Comparison of ENCODE assay signal across 8 mouse cellular contexts in genomic region chr2:35109141-35109923, GRCm38 (mm10). TPM values are rescaled to one million over a fixed set of nuclear protein-coding genes. Genes with fewer than 3 reads are reported as not detected.
DNase-seq lines count a peak whose midpoint lies in the region; ATAC-seq and TF ChIP-seq lines count a peak whose summit lies in the region.

Cntrl (plus strand) TSS chr2:35109492.

- no peak for TF ChIP-seq CTCF in left cerebral cortex, adult 2 months (IDR thresholded peaks at IDR 0.05)

- H3K4me1 ChIP-seq in hindbrain, embryonic 16.5 days (ENCODE audit: control insufficient read depth, insufficient read depth, low read depth, low read length) = 0 out of 2 replicates have a peak, but pooled peaks cover 3% of the 10 kb centered on the region

- H3K36me3 ChIP-seq in hindbrain, embryonic 16.5 days (ENCODE audit: control insufficient read depth, insufficient read depth, low read length) = no peaks in the 10 kb centered on the region

- intact Hi-C loops in left cerebral cortex, adult 2 months (cut with DNase I) = loop anchor here (1.0 to 5.0 kb wide), 3 partner anchors 64 to 282 kb away; partner anchors contain the start of gene Fbxw2

- H3K9ac ChIP-seq in hindbrain, embryonic 16.5 days (ENCODE audit: low read depth, low read length) = peak within 1 kb of the TSS; percentile 73

- under 1% methylated on average over 59 of the region's 62 CpGs for WGBS in hindbrain, embryonic 16.5 days

- H3K27ac ChIP-seq in hindbrain, embryonic 16.5 days (ENCODE audit: low read depth, low read length) = peak within 1 kb of the TSS; percentile 74
- peak within 1 kb of the TSS; percentile 94 for H3K27ac ChIP-seq in left cerebral cortex, adult 2 months

- no peaks in the 10 kb centered on the region for H3K27me3 ChIP-seq in hindbrain, embryonic 16.5 days (replicated peaks; ENCODE audit: control insufficient read depth, insufficient read depth, low read length)

- peak within 1 kb of the TSS; percentile 54 for H3K4me3 ChIP-seq in hindbrain, embryonic 16.5 days (ENCODE audit: low read length)
- H3K4me3 ChIP-seq in left cerebral cortex, adult 2 months = peak within 1 kb of the TSS; percentile 83

- peak within 1 kb of the TSS; percentile 81 for H3K4me2 ChIP-seq in hindbrain, embryonic 16.5 days (ENCODE audit: low read length)

- DNase-seq in T-cell, adult 2 months (ENCODE audit: low spot score) = peak; percentile 91
- peak; percentile 93 to 95 for DNase-seq in cerebellum, postnatal 36 days
- peak; percentile 92 for DNase-seq in gastrocnemius, adult 18-20 months (ENCODE audit: low spot score)
- peak; percentile 90 to 91 for DNase-seq in left cerebral cortex, adult 2 months (ENCODE audit: extremely low spot score in 1 of 2, low spot score in 2 of 2)
- peak; percentile 89 to 96 for DNase-seq in right cerebral cortex, adult 2 months (ENCODE audit: low spot score in 2 of 2)
- DNase-seq in urinary bladder, postnatal 14 days (ENCODE audit: low spot score) = peak; percentile 96

- no peaks in the 10 kb centered on the region for H3K9me3 ChIP-seq in hindbrain, embryonic 16.5 days (ENCODE audit: control insufficient read depth, low read length)

- ATAC-seq in hindbrain, embryonic 16.5 days = peak; percentile 97
- ATAC-seq in megakaryocyte, adult 5-6 weeks (ENCODE audit: poor library complexity, severe bottlenecking) = peak; percentile 86

RNA-seq across cellular contexts. Expression of gene Cntrl, which starts in this region (rescaled TPM):
- total RNA-seq in gastrocnemius, adult 18-20 months (2021) = 1 to 10 TPM; 4.3 to 5.4 TPM
- 7.3 and 8.9 TPM in 2 replicates for polyA plus RNA-seq in hindbrain, embryonic 16.5 days (2015; fragmentation: Nextera tagmentation; extraction: Ambion mirVana)
- total RNA-seq in left cerebral cortex, adult 2 months (2021) = 1 to 10 TPM; 9.0 to 9.6 TPM
- total RNA-seq in megakaryocyte, adult 5-6 weeks (2015) = 101 and 115 TPM in 2 replicates
- total RNA-seq in megakaryocyte, adult 5-6 weeks (2017) = 131 and 137 TPM in 2 replicates

Comparison
In these comparisons a context has a peak if more than half of its experiments do, and no peak if none do; other contexts are left out.
1. Peak in every context shown above with its lines: DNase-seq, ATAC-seq, H3K4me3 ChIP-seq and H3K27ac ChIP-seq.
2. RNA of gene Cntrl (total RNA-seq): 101 to 137 TPM in megakaryocyte, adult 5-6 weeks; 9.0 to 9.6 TPM in left cerebral cortex, adult 2 months and 4.3 to 5.4 TPM in gastrocnemius, adult 18-20 months; every median in the first group is over 4 times any median in the second.